Mouse (Mus musculus): ENCODE data around the gene Srsf4.

- TF ChIP-seq CTCF (IDR thresholded peaks at IDR 0.05; ENCODE audit: low read depth) (no peak), EP300 (IDR thresholded peaks at IDR 0.05; ENCODE audit: low read depth) (no peak)
Observed at GRCm38 (mm10) chr4:131898503-131899179, 25.2 kb downstream of the Srsf4 start.

All from liver, embryonic 14.5 days (tissue).